Mouse (Mus musculus) adrenal gland, adult 8-10 months (tissue): ENCODE measurements around the gene Olfr703. TPM values are rescaled to one million over a fixed set of nuclear protein-coding genes. Genes with fewer than 3 reads are reported as not detected.

Experiments used
- DNase-seq: peaks from one replicate; pipeline ENCODE4 v3.0.0; 2022
- total RNA-seq, 4 experiments: library from RNA; stranded (reverse); gene quantifications; 2 replicates each; pipeline ENCODE4 v1.2.4; 2022

The Olfr703 gene
- total RNA-seq: not detected

DNA sequence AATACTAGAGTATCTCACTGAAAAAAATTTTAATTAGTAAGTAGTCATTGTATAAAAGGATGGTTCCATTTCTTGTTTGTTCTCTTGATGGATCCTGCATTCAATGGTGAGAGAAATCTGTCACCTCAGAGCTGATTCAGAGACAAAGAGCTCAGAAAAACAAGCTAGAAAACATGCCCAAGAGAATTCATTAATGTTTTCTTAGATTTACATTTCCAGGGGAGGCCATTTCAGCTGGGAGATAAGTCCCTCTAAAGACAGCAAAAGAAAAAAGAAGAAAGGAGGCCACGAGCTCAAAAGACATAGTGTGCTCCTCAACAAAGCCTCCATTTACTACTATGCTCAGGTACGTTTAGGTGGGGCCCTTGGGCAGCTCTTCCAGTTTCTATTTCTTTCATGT lies at the start of gene Olfr703:
Gene Olfr703, plus strand, starts transcription at position 301 of the 400 bp plus-strand sequence.
- no peak for DNase-seq

GRCm38 (mm10) chr7:106808734-106809133 lies 34.4 kb upstream of the Olfr703 start, which contains the start of gene Olfr700:
Gene Olfr700, minus strand, starts transcription at chr7:106808834.
- no peak for DNase-seq

- DNase-seq: peak; percentile 1
Observed at GRCm38 (mm10) chr7:106813829-106814228, 29.3 kb upstream of the Olfr703 start, which contains the start of gene Olfr701. Gene Olfr701, plus strand, starts transcription at chr7:106814129.

DNA sequence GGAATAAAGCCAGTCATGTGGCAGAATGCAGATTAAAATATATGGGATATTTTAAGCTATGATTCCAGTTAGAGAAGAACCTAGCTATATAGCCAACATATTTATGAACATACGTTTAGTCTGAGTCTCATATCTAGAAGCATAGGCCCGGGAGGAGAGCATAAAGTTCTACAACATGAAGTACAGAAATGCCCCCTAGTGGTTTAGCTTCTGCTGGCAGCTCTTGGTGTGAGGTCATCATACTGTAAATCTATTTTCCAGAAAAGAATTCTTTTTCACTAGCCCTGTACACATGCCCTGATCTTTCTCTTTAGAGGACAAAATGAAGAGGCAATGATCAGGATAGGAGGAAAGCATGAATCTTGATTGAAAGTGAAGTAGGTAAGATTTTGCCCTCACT lies 27.4 kb upstream of the Olfr703 start:
- DNase-seq: no peak

DNA sequence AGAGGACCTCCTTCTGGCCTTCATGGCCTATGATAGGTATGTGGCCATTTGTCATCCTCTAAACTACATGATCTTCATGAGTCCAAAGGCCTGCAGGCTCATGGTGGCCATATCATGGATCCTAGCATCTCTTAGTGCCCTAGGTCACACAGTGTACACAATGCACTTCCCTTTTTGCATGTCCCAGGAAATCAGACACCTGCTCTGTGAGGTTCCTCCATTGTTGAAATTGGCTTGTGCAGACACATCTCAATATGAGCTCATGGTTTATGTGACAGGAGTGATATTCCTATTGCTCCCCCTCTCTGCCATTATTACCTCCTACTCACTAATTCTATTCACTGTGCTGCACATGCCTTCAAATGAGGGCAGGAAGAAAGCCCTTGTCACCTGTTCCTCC lies 24.7 kb upstream of the Olfr703 start:
- DNase-seq: no peak

DNA sequence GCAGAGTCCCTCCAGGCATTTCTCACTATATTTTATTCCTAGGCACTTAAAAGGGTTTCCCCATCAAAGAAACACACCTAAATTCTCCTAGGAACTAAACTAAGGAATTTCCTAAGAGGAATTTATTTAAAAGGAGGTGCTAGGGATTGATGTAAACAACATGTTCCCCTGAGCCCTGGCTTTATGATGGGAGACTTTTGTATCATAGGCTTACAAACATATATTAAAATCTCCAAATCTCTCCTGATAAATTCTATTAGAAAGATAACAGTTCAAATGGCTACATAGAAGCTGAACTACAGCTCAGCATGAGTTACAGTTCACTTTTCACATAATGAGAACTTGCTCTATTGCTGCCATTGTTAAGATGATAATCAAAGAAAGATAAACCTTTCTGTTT lies 9.4 kb upstream of the Olfr703 start, which contains the start of gene Olfr702:
Gene Olfr702, minus strand, starts transcription at position 101 of the 400 bp plus-strand sequence.
- DNase-seq: no peak

- DNase-seq: no peak
Observed at GRCm38 (mm10) chr7:106862885-106863284, 19.7 kb downstream of the Olfr703 start, which contains the start of gene Olfr704. Gene Olfr704, plus strand, starts transcription at chr7:106863185.

DNA sequence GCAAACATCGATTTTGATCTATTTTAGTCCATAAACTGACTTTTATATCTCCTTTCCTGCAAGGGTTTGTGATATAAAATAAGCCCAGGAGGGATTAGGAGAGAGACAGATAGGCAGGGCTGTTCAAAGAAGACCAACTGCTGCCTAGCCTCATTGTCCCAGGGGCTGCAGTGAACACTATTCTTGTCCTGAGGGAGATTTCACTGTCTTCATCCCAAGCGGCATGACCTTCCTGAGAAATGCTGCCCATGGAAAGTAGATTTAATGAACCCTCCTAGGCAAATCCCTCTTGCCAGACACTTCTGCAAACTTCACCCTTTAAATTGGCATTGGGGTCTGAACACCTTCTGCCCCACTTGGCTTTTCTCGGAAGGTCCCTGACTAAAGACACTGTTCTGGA lies 33.6 kb downstream of the Olfr703 start, which contains the start of gene Olfr705:
Gene Olfr705, minus strand, starts transcription at position 101 of the 400 bp plus-strand sequence.
- no peak for DNase-seq

DNA sequence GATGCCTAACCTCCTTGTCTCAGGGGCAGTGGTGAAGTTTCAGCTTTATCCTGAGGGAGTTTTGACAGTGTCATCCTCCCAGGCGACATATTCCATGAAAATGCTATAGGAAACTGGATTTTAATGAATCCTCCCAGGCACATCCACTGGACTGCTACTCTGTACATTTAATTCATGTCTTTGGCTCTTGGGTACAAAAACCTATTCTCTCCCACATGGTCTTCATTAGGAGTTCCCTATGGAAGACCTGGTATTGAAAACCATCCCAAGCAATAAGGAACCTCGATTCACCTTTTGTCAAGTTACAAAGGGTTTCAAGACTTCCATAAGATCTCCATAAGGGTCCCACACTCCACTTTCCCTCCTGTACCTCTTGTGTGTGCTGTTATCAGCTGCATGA lies 44.9 kb downstream of the Olfr703 start, which contains the start of gene Olfr706:
Gene Olfr706, minus strand, starts transcription at position 101 of the 400 bp plus-strand sequence.
- DNase-seq: no peak

Other genes with a start within 250 kb of the Olfr703 start
- gene Olfr693, start 162.8 kb upstream of the Olfr703 start, total RNA-seq: not detected
- gene Olfr694, start 151.5 kb upstream of the Olfr703 start, total RNA-seq: not detected
- gene Olfr695, start 127.0 kb upstream of the Olfr703 start, total RNA-seq: not detected
- gene Olfr697, start 100.9 kb upstream of the Olfr703 start, total RNA-seq: not detected
- gene Olfr698, start 88.0 kb upstream of the Olfr703 start, total RNA-seq: not detected
- gene Olfr699, start 50.2 kb upstream of the Olfr703 start, total RNA-seq: not detected
- not detected for gene Olfr700, start 34.5 kb upstream of the Olfr703 start, total RNA-seq
- gene Olfr701, start 29.2 kb upstream of the Olfr703 start, total RNA-seq: not detected
- gene Olfr702, start 9.5 kb upstream of the Olfr703 start, total RNA-seq: not detected
- not detected for gene Olfr704, start 19.8 kb downstream of the Olfr703 start, total RNA-seq
- not detected for gene Olfr705, start 33.5 kb downstream of the Olfr703 start, total RNA-seq
- gene Olfr706, start 44.8 kb downstream of the Olfr703 start, total RNA-seq: not detected
- not detected for gene Olfr707, start 57.9 kb downstream of the Olfr703 start, total RNA-seq
- not detected for gene Olfr1532-ps1, start 64.6 kb downstream of the Olfr703 start, total RNA-seq
- gene Olfr709-ps1, start 88.9 kb downstream of the Olfr703 start, total RNA-seq: not detected
- not detected for gene Olfr710, start 105.0 kb downstream of the Olfr703 start, total RNA-seq
- not detected for gene Olfr6, start 120.6 kb downstream of the Olfr703 start, total RNA-seq
- not detected for gene Olfr711, start 132.1 kb downstream of the Olfr703 start, total RNA-seq
- not detected for gene Olfr2, start 162.7 kb downstream of the Olfr703 start, total RNA-seq
- gene Olfr713, start 187.8 kb downstream of the Olfr703 start, total RNA-seq: not detected
- not detected for gene Olfr714, start 227.6 kb downstream of the Olfr703 start, total RNA-seq
- gene Olfr17, start 249.9 kb downstream of the Olfr703 start, total RNA-seq: not detected